Mouse (Mus musculus): ENCODE data around the gene Tpd52l2.

Gene Tpd52l2

DNA sequence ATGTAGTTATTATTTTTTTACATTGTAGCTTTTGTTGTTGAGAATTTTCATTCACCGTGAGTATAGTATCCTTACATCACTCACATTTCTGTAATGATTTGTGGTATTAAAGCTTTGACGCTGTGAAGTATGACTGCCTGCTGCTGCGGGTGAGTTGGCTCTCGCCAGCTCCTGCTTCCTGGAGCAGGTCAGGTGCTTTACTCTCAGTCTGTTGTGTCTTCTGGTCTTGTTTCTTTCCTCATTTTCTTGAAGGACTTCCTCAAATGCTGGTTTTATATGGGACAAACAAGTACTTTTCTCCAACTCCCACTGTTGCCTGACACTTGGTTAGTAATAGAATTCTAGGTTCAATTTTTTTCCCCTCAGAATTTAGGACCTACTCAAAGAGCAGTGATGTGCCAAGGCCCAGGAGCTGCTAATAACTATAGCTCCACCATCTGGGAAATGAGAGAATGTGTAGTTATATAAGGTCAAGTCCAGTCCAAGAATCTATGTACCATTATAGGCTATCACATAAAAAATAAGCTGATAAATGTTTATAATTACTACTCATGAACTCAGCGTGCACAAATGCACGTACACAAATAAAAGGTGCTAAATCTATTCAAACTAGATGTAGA, 44.9 kb downstream of the Tpd52l2 start:
- no peak for DNase-seq (ENCODE audit: low read depth)

DNA sequence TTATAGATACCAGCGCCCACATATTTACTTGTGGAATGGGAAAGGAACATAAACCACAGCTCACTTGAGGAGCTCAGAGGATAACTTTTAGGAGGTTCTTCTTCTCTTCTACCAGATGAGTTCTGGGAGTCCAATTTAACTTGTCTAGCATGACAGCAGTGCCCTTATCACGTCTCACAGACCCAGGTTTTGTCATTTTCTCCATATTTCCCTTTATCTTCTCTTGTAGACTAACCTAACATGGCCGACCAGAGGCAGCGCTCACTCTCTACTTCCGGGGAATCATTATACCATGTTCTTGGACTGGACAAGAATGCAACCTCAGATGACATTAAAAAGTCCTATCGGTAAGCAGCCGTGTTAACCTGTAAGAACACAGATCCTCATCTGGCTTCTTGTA, 49.2 kb downstream of the Tpd52l2 start:
- no peak for DNase-seq (ENCODE audit: low read depth)

DNA sequence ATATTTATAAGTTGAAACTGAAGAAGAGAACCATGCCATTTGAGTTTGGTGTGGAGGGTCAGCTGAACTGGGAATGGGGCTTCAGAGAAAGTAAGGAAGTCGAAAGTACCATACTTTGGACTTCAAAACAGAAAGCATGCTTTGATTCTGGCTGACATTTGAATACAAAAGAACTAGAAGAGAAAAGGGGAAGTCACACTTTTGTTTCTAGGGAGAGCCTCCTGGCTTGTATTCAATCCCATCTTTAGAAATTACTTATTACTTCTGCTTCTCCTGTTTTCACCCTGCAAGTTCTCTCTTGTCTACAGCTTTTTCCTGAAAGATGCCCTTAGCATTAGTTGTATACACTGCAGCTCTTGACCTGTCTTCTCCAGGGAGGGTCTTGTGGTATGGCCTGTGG, 51.3 kb downstream of the Tpd52l2 start:
- DNase-seq (ENCODE audit: low read depth): no peak

DNA sequence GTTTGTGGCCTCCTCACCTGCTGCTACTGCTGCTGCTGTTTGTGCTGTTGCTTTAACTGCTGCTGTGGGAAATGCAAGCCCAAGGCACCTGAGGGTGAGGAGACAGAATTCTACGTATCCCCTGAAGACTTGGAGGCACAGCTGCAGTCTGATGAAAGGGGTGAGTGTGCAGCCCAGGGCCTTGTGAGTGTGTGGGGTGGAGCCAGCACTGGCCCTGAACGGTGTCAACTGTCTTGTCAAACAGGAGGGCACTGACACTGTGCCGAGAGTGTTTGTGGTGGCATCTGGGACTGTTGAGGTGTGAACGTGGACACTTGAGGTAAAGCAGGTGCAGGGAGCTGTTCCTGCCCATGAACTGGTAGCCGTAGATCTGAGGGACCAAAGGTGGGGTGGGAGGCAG, 51.7 kb downstream of the Tpd52l2 start:
- no peak for DNase-seq (ENCODE audit: low read depth)

DNA sequence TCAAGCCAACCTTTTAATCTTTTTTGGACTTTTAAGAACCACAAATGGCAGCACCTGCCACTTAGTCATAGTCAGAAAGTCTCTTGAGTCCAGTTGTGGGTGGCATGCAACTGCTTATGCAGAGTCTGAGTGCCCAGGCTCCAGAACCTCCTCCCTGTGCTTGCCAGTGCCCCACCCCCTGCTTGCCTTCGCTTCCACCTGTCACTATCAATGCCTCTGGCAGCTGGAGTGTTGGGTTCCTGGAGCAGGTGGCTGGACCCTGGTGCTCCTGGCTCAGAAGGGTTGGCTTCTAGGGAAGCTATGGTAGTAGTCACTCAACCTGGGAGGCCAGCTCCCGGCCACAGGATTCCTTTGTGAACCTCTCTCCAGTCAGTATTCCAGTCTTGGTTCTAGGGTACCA, 53.3 kb downstream of the Tpd52l2 start:
- no peak for DNase-seq (ENCODE audit: low read depth)

DNA sequence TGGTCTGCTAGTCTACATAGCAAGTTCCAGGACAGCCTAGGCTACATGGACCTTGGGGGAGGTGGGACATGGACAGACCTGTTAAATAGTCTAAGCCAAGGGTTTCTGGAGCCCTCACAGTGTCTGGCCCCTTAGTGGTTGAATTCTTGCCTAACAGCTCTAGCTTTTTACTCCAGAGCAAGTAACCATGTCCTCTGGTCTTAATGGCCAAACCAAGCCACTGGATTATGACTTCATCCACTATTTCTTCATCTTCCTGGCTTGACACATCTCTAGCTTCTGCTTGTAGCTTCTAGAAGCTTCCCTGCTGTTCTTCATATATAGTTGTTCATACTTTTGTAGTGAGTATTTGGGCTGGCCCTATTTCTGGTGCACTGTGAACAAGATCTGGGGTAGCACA, 56.8 kb downstream of the Tpd52l2 start:
- no peak for DNase-seq (ENCODE audit: low read depth)

DNA sequence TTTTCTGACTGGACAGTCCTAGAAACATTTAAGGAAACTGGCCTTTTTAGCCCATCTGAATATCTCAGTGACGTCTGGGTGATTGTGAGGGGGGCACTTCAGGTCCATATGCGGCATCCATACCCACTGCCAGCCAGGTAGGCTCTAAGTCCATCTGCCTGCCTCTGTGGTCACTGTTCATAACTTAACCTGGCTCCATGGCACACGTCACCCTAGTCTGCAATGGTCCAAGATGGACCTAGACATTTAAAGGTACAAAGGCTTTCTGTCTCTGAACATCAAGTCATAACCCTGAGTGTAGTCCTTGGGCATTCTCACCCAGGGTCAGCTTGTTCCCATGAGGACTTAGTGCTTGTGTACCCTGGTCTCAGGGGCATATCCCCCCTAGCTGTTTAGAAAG, 70.4 kb downstream of the Tpd52l2 start:
- no peak for DNase-seq (ENCODE audit: low read depth)

Measured in naive thymus-derived CD4-positive, alpha-beta T cell, adult 2 months (primary cell).